Mouse (Mus musculus): Measurements from ENCODE around the gene Mrgpra4. TPM values are rescaled to one million over a fixed set of nuclear protein-coding genes. Genes with fewer than 3 reads are reported as not detected.

Mrgpra4 gene
- total and polyA plus RNA-seq, 3 experiments: not detected

DNA sequence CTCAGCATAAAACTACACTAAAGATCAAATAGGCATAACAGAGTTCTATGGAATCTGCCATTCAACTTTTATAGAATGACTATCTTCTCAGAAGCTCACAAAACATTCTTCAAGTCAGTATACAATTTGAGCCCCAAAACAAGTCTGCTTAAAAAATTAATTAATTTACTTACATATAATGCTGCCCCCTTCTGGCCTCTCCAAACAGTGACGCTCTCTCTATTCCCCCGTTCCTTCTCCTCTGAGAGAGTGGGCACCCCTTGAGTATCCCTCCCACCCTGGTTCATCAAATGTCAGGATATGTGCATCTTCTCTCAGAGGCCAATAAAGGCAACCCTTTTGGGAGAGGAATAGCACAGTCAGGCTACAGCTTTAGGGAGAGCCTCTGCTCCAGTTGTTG is 36.0 kb upstream of the Mrgpra4 start:
- no peaks in the 10 kb centered on the region for H3K79me2 ChIP-seq (replicated peaks; ENCODE audit: control insufficient read depth, extremely low read depth, insufficient read depth, poor library complexity, severe bottlenecking)
- H3K9ac ChIP-seq (ENCODE audit: insufficient read depth, low read depth): no peak overlapping the region
- in situ Hi-C loops (cut with MboI; ENCODE audit: low pct_ligation_motif_present, low pct_unique_long_range_greater_than_20kb, low sequenced_read_pairs): loop anchor here (25.0 kb wide), 1 partner anchor 806 kb away; the partner anchor contains the start of gene Mrgpra6
- no peaks in the 10 kb centered on the region for H3K36me3 ChIP-seq (replicated peaks in 1 of 2; ENCODE audit: control insufficient read depth in 1 of 2, insufficient read depth in 1 of 2, low read length in 1 of 2)
- H3K4me1 ChIP-seq (ENCODE audit: control insufficient read depth in 1 of 2, insufficient read depth in 2 of 2): no peaks in the 10 kb centered on the region
- no peak for DNase-seq (ENCODE audit: extremely low read depth)
- TF ChIP-seq CTCF (conservative IDR thresholded peaks at IDR 0.05 in 1 of 2, IDR thresholded peaks at IDR 0.05 in 1 of 2; ENCODE audit: low read depth in 2 of 2, low read length in 2 of 2) (no peak), E2F4 (IDR thresholded peaks at IDR 0.05; ENCODE audit: insufficient replicate concordance, low read depth, low read length) (no peak), MYC (IDR thresholded peaks at IDR 0.05; ENCODE audit: low read depth, low read length) (no peak), IRF4 (IDR thresholded peaks at IDR 0.05; ENCODE audit: low read depth, low read length) (no peak), SMC3 (IDR thresholded peaks at IDR 0.05; ENCODE audit: low read depth, low read length) (no peak), USF2 (conservative IDR thresholded peaks at IDR 0.05; ENCODE audit: low read depth, low read length) (no peak), GABPA (IDR thresholded peaks at IDR 0.05; ENCODE audit: insufficient replicate concordance, low read depth, low read length) (no peak), MAFK (IDR thresholded peaks at IDR 0.05; ENCODE audit: insufficient replicate concordance, low read length) (no peak), NELFE (IDR thresholded peaks at IDR 0.05; ENCODE audit: low read depth, low read length) (no peak)
- dilution Hi-C loops (cut with MboI; ENCODE audit: extremely low pct_ligation_motif_present, extremely low pct_unique_long_range_greater_than_20kb, low sequenced_read_pairs): no loop called here
- no peak overlapping the region for H3K27ac ChIP-seq (ENCODE audit: insufficient read depth, low read depth)
- H3K9me3 ChIP-seq (replicated peaks; ENCODE audit: low read length): no peaks in the 10 kb centered on the region
- H3K4me2 ChIP-seq (ENCODE audit: insufficient read depth, low read depth, poor library complexity, severe bottlenecking): no peak overlapping the region
- H3K4me3 ChIP-seq (replicated peaks in 1 of 3; ENCODE audit: low read depth in 2 of 3, low read length in 2 of 3, poor library complexity in 1 of 3): no peak overlapping the region
- H3K27me3 ChIP-seq (replicated peaks): no peaks in the 10 kb centered on the region

DNA sequence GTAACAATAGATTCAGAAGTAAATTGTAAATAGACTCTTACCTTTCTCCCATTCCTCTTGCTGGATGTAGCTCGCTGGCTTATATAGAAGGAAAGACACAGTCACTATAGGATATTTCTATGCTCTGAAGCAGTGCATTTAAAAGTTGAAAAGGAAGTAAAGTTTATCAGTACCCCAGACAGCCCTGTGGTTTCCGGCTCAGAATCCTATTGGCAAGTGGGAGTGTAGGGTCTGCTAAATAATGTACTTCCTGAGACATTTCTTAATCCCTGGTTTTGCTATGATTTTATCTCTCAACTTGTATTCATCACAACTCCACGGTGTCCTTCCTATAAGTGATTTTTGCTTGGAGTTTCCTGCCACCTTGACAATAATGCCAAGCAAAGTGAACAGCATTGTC is 13.8 kb upstream of the Mrgpra4 start:
- dilution Hi-C loops (cut with MboI; ENCODE audit: extremely low pct_ligation_motif_present, extremely low pct_unique_long_range_greater_than_20kb, low sequenced_read_pairs): no loop called here

DNA sequence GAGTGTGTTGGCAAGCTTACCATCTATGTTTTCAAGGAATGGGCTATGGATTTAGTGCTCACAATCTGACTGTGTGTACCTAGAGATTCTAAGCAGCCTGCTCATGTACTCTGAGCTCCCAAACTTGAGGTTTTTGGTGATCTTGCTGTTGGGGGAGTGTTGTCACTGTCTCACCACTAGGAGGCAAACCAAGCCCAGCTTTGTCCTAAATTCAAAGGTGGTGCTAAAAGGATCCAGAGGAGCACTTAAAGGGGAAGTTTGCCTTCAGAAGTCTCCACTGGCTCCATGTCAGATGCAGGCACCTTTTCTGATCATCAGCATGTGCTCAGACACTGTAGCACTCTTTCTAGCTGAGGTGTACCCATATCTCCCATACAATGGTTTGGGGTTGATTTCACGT is 4.9 kb upstream of the Mrgpra4 start:
- TF ChIP-seq E2F4 (IDR thresholded peaks at IDR 0.05; ENCODE audit: insufficient replicate concordance, low read depth, low read length) (no peak), MAX (IDR thresholded peaks at IDR 0.05; ENCODE audit: low read length) (no peak), MYC (IDR thresholded peaks at IDR 0.05; ENCODE audit: low read depth, low read length) (no peak), RAD21 (IDR thresholded peaks at IDR 0.05; ENCODE audit: low read depth, low read length) (peak; percentile 38), CTCF (conservative IDR thresholded peaks at IDR 0.05 in 1 of 2, IDR thresholded peaks at IDR 0.05 in 1 of 2; ENCODE audit: low read depth in 2 of 2, low read length in 2 of 2) (peak; percentile 26 to 37; a peak in 2 of 4 replicates)
- H3K4me2 ChIP-seq (ENCODE audit: insufficient read depth, low read depth, poor library complexity, severe bottlenecking): no peak overlapping the region

More for the DNA sequence above, 13.8 kb upstream of the Mrgpra4 start:
- TF ChIP-seq POLR2A (IDR thresholded peaks at IDR 0.05; ENCODE audit: low read depth, low read length) (no peak), ZKSCAN1 (IDR thresholded peaks at IDR 0.05; ENCODE audit: borderline replicate concordance, low read depth, low read length) (no peak), ELF1 (IDR thresholded peaks at IDR 0.05; ENCODE audit: low read depth, low read length) (no peak), USF2 (conservative IDR thresholded peaks at IDR 0.05; ENCODE audit: low read depth, low read length) (no peak), ETS1 (conservative IDR thresholded peaks at IDR 0.05; ENCODE audit: low read depth, low read length) (no peak), MAFK (IDR thresholded peaks at IDR 0.05; ENCODE audit: insufficient replicate concordance, low read length) (no peak), CHD1 (IDR thresholded peaks at IDR 0.05; ENCODE audit: low read depth, low read length) (no peak), POLR2AphosphoS2 (IDR thresholded peaks at IDR 0.05; ENCODE audit: low read depth, low read length) (no peak), PAX5 (IDR thresholded peaks at IDR 0.05; ENCODE audit: low read length) (no peak), NELFE (IDR thresholded peaks at IDR 0.05; ENCODE audit: low read depth, low read length) (no peak), SMC3 (IDR thresholded peaks at IDR 0.05; ENCODE audit: low read depth, low read length) (no peak), EP300 (IDR thresholded peaks at IDR 0.05; ENCODE audit: low read length) (no peak), JUND (conservative IDR thresholded peaks at IDR 0.05; ENCODE audit: low read depth, low read length) (no peak)
- H3K4me1 ChIP-seq (ENCODE audit: control insufficient read depth in 1 of 2, insufficient read depth in 2 of 2): no peaks in the 10 kb centered on the region
- no peaks in the 10 kb centered on the region for H3K27me3 ChIP-seq (replicated peaks)
- no peak overlapping the region for H3K27ac ChIP-seq (ENCODE audit: insufficient read depth, low read depth)
- H3K4me2 ChIP-seq (ENCODE audit: insufficient read depth, low read depth, poor library complexity, severe bottlenecking): no peak overlapping the region
- no peak overlapping the region for H3K9ac ChIP-seq (ENCODE audit: insufficient read depth, low read depth)
- in situ Hi-C loops (cut with MboI; ENCODE audit: low pct_ligation_motif_present, low pct_unique_long_range_greater_than_20kb, low sequenced_read_pairs): no loop called here
- DNase-seq (ENCODE audit: extremely low read depth): no peak
- no peaks in the 10 kb centered on the region for H3K9me3 ChIP-seq (replicated peaks; ENCODE audit: low read length)
- H3K36me3 ChIP-seq (replicated peaks in 1 of 2; ENCODE audit: control insufficient read depth in 1 of 2, insufficient read depth in 1 of 2, low read length in 1 of 2): no peaks in the 10 kb centered on the region
- no peaks in the 10 kb centered on the region for H3K79me2 ChIP-seq (replicated peaks; ENCODE audit: control insufficient read depth, extremely low read depth, insufficient read depth, poor library complexity, severe bottlenecking)
- H3K4me3 ChIP-seq (replicated peaks in 1 of 3; ENCODE audit: low read depth in 2 of 3, low read length in 2 of 3, poor library complexity in 1 of 3): no peak overlapping the region

More for the DNA sequence above, 4.9 kb upstream of the Mrgpra4 start:
- dilution Hi-C loops (cut with MboI; ENCODE audit: extremely low pct_ligation_motif_present, extremely low pct_unique_long_range_greater_than_20kb, low sequenced_read_pairs): no loop called here
- H3K4me3 ChIP-seq (replicated peaks in 1 of 3; ENCODE audit: low read depth in 2 of 3, low read length in 2 of 3, poor library complexity in 1 of 3): no peak overlapping the region
- no peak overlapping the region for H3K9ac ChIP-seq (ENCODE audit: insufficient read depth, low read depth)
- H3K27me3 ChIP-seq (replicated peaks): no peaks in the 10 kb centered on the region
- peak; percentile 23 for DNase-seq (ENCODE audit: extremely low read depth)
- H3K27ac ChIP-seq (ENCODE audit: insufficient read depth, low read depth): no peak overlapping the region
- in situ Hi-C loops (cut with MboI; ENCODE audit: low pct_ligation_motif_present, low pct_unique_long_range_greater_than_20kb, low sequenced_read_pairs): no loop called here
- H3K9me3 ChIP-seq (replicated peaks; ENCODE audit: low read length): no peaks in the 10 kb centered on the region
- H3K36me3 ChIP-seq (replicated peaks in 1 of 2; ENCODE audit: control insufficient read depth in 1 of 2, insufficient read depth in 1 of 2, low read length in 1 of 2): no peaks in the 10 kb centered on the region
- no peaks in the 10 kb centered on the region for H3K79me2 ChIP-seq (replicated peaks; ENCODE audit: control insufficient read depth, extremely low read depth, insufficient read depth, poor library complexity, severe bottlenecking)
- H3K4me1 ChIP-seq (ENCODE audit: control insufficient read depth in 1 of 2, insufficient read depth in 2 of 2): no peaks in the 10 kb centered on the region

Data from CH12.LX (cell line).